Mouse (Mus musculus) stomach, postnatal 0 days (tissue): ENCODE results near the gene Plbd2. TPM values are rescaled to one million over a fixed set of nuclear protein-coding genes. Genes with fewer than 3 reads are reported as not detected.

Experiments used
- ATAC-seq: fragments of 200-750 bp; cut with Nextera tagmentation; 2 replicates; pipeline ENCODE4 v1.8.0; 2017; ENCODE audit not compliant: low FRiP score, low TSS enrichment
- DNase-seq: peaks from one replicate; pipeline ENCODE4 v3.0.0-alpha.2; 2016; ENCODE audit warnings: low spot score
- H3K27ac ChIP-seq: fragments of 300-500 bp; sonication (generic); replicated peaks from 2 replicates; pipeline ENCODE4 v1.5.1; 2014; ENCODE audit warnings: mild to moderate bottlenecking, control low read depth
- H3K27me3 ChIP-seq: fragments of 300-500 bp; sonication (generic); 2 replicates; pipeline ENCODE4 v1.6.1; 2014; ENCODE audit warnings: low read length; ENCODE audit not compliant: control insufficient read depth, insufficient read depth
- H3K36me3 ChIP-seq: fragments of 300-500 bp; sonication (generic); 2 replicates; pipeline ENCODE4 v1.6.1; 2014; ENCODE audit warnings: low read length, mixed read lengths; ENCODE audit not compliant: control insufficient read depth, insufficient read depth
- H3K4me1 ChIP-seq: fragments of 300-500 bp; sonication (generic); replicated peaks from 2 replicates; pipeline ENCODE4 v1.6.1; 2014; ENCODE audit warnings: antibody characterized with exemption; ENCODE audit not compliant: control insufficient read depth, insufficient read depth
- H3K4me2 ChIP-seq: fragments of 300-500 bp; sonication (generic); replicated peaks from 2 replicates; pipeline ENCODE4 v1.6.1; 2014; ENCODE audit warnings: low read depth, mild to moderate bottlenecking, control low read depth, moderate library complexity
- H3K4me3 ChIP-seq: fragments of 300-500 bp; sonication (generic); 2 replicates; pipeline ENCODE4 v1.5.1; 2014; ENCODE audit warnings: low read depth, low read length, control low read depth
- H3K9ac ChIP-seq: fragments of 300-500 bp; sonication (generic); 2 replicates; pipeline ENCODE4 v1.6.1; 2014; ENCODE audit warnings: mild to moderate bottlenecking, low read length, control low read depth, mixed read lengths
- H3K9me3 ChIP-seq: fragments of 300-500 bp; sonication (generic); 2 replicates; pipeline ENCODE4 v1.6.1; 2016; ENCODE audit warnings: low read length; ENCODE audit not compliant: control insufficient read depth
- CTCF ChIP-seq: IDR thresholded peaks from 2 replicates; pipeline ENCODE4 v1.5.1; 2016; ENCODE audit warnings: antibody characterized with exemption, low read depth, mild to moderate bottlenecking, moderate library complexity
- EP300 ChIP-seq: optimal IDR thresholded peaks from 2 replicates; pipeline ENCODE3; 2016; ENCODE audit warnings: antibody characterized with exemption
- WGBS: fragments of 180-500 bp; shearing (Covaris S2); extraction: QIAGEN DNeasy Blood & Tissue Kit; methylation state at CpG from one replicate; pipeline ENCODE4 v1.1.7; 2014; 5-methylcytosine and 5-hydroxymethylcytosine counted together
- polyA plus RNA-seq: library from polyadenylated mRNA; unstranded; fragments of >200 nt; fragmentation: Nextera tagmentation; extraction: Ambion mirVana; gene quantifications from 2 replicates; pipeline ENCODE4 v1.2.1, GENCODE M21; 2015

Plbd2 gene
- polyA plus RNA-seq, 1 experiment from 2014 or later = 42.6 TPM

DNA sequence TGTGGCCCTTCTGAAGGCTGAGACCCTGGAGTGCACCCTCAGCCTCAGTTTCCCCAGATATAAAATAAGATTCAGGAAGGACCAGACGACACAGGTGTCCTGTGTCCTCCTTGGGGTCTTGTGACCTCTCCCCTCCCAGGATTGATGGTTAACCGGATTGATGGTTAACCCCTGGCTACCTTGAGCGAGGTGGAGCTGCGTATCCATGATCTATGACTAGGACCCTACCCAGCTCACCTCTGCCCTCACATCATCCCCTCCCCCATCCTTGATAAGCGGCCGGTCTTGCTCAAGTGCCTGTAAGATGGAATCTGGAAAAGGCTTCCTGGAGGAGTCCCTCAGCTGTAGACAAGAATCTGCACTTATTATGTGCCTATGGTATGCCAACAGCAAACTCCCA is 34.6 kb downstream of the Plbd2 start:
- TF ChIP-seq EP300 (no peak), CTCF (no peak)
- Histone ChIP-seq H3K9ac (no peak overlapping the region), H3K4me2 (no peak overlapping the region), H3K4me3 (no peak overlapping the region), H3K36me3 (no peaks in the 10 kb centered on the region), H3K27ac (no peak overlapping the region), H3K27me3 (no peaks in the 10 kb centered on the region), H3K9me3 (no peaks in the 10 kb centered on the region), H3K4me1 (no peaks in the 10 kb centered on the region)
- DNase-seq (no peak), ATAC-seq (no peak)
- 51% methylated on average over 6 of the region's 6 CpGs for WGBS

- H3K9ac ChIP-seq = no peak overlapping the region
- 51% methylated on average over 5 of the region's 5 CpGs for WGBS
- H3K4me1 ChIP-seq = no peaks in the 10 kb centered on the region
- ATAC-seq (peak; percentile 64), DNase-seq (peak; percentile 63)
- TF ChIP-seq CTCF = no peak
- TF ChIP-seq EP300 = no peak
- H3K27ac ChIP-seq = no peak overlapping the region
- H3K27me3 ChIP-seq = no peaks in the 10 kb centered on the region
- no peak overlapping the region for H3K4me3 ChIP-seq
- no peak overlapping the region for H3K4me2 ChIP-seq
- H3K9me3 ChIP-seq = no peaks in the 10 kb centered on the region
- H3K36me3 ChIP-seq = no peaks in the 10 kb centered on the region
These were observed 35.1 kb downstream of the Plbd2 start for GRCm38 (mm10) chr5:120468336-120468735.

DNA sequence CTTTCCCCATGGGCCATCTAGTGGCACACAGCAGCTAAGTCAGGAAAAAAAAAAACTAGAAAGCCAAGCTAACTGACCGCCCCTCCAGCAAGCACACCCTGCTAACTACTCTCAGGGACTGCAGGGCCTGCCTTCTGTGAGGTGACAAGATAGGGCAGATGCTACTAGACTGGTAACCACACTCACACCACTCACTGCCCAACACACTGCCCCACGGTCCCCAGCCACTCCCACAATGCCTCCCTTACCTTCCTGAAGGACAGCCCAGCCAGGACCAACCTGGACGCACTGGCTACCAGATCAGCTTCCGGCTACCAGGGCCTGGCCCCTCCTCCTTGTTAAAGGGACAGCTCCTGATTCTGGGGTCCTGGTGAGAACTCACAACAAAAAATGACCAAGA is 36.4 kb downstream of the Plbd2 start:
- Histone ChIP-seq H3K4me1 (no peaks in the 10 kb centered on the region), H3K36me3 (no peaks in the 10 kb centered on the region), H3K4me2 (peak overlapping the region; percentile 17; the same call in 1 of the 2 replicates), H3K27ac (peak overlapping the region; percentile 58; the same call in 1 of the 2 replicates), H3K4me3 (no peak overlapping the region; the same call in 1 of the 2 replicates), H3K27me3 (no peaks in the 10 kb centered on the region), H3K9ac (no peak overlapping the region), H3K9me3 (no peaks in the 10 kb centered on the region)
- ATAC-seq (peak; percentile 68), DNase-seq (peak; percentile 79)
- TF ChIP-seq EP300 = no peak
- TF ChIP-seq CTCF = 0 out of 2 replicates have a peak, but pooled peaks have one; percentile 25
- WGBS = 7% methylated on average over 4 of the region's 4 CpGs

DNA sequence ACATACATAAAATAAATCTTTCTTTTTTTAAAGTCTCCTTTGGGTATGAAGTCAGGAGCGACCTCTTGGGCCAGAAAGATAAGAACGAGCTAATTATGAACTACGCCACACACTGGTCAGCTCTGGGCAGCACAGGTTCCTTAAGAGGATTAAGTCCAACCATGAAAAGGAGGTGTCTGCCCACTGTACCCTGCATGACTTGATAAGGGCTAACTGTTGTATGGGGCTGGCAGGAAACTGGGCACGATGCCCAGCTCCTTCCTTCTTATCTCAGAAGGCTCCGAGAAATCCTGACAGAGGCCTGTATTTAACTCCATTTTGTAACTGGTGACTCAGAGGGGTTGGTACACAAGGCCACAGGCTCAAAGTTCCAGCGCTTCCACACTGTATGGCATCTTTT is 37.6 kb downstream of the Plbd2 start:
- Histone ChIP-seq H3K4me3 (no peak overlapping the region), H3K4me1 (no peaks in the 10 kb centered on the region), H3K36me3 (no peaks in the 10 kb centered on the region), H3K27ac (no peak overlapping the region), H3K9me3 (no peaks in the 10 kb centered on the region), H3K27me3 (no peaks in the 10 kb centered on the region), H3K4me2 (no peak overlapping the region), H3K9ac (no peak overlapping the region)
- 59% methylated on average over 6 of the region's 6 CpGs for WGBS
- ATAC-seq = peak; percentile 88
- DNase-seq = peak; percentile 91
- TF ChIP-seq CTCF (peak; percentile 47), EP300 (no peak)

DNA sequence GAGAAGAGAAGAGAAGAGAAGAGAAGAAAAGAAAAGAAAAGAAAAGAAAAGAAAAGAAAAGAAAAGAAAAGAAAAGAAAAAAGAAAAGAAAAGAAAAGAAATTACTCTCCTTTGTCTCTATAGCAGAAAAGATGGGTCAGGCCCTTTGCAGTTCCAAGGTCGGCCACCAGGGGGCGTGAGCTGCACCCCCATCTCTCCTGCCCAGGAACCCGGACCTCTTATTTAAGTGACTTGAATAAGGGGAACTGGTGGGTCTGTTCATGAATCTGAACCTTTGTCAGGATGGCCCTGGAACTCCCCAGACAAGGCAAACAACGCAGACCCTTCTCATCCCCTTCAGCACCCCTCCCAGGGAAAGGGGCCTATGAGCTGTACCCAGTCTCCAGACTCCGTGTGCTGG is 38.4 kb downstream of the Plbd2 start:
- ATAC-seq = no peak
- TF ChIP-seq CTCF = peak; percentile 64
- TF ChIP-seq EP300 = no peak
- Histone ChIP-seq H3K4me2 (no peak overlapping the region), H3K36me3 (no peaks in the 10 kb centered on the region), H3K9ac (no peak overlapping the region), H3K4me3 (no peak overlapping the region), H3K27ac (no peak overlapping the region), H3K9me3 (no peaks in the 10 kb centered on the region), H3K4me1 (no peaks in the 10 kb centered on the region), H3K27me3 (no peaks in the 10 kb centered on the region)
- peak; percentile 38 for DNase-seq
- WGBS = 39% methylated on average over 5 of the region's 5 CpGs

DNA sequence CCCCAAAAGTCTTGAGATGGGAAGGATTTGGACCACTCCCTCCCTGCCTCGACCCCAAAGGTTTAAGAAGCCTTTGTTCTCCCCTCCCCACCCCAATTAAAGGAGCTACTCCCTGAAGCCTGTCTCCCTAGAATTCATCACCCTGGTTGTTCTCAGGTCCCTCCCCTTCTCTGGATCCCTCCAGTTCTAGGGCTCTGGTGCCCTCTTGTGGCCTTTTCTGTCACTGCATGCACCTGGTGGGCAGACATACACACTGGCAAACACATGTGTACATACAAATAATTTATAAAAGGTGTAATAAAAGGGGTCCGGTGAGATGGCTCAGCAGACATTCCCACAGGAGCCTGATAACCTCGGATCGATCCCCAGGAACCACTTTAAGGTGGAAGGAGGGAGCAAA is 39.1 kb downstream of the Plbd2 start:
- H3K36me3 ChIP-seq = no peaks in the 10 kb centered on the region
- 74% methylated on average over 4 of the region's 4 CpGs for WGBS
- H3K9me3 ChIP-seq = no peaks in the 10 kb centered on the region
- no peak overlapping the region for H3K27ac ChIP-seq
- H3K27me3 ChIP-seq = no peaks in the 10 kb centered on the region
- no peaks in the 10 kb centered on the region for H3K4me1 ChIP-seq
- no peak for ATAC-seq
- no peak for DNase-seq
- no peak overlapping the region for H3K9ac ChIP-seq
- H3K4me2 ChIP-seq = no peak overlapping the region
- TF ChIP-seq CTCF (peak; percentile 58), EP300 (no peak)
- no peak overlapping the region for H3K4me3 ChIP-seq
